Mouse (Mus musculus) spleen, adult 2 months (tissue): Measurements from ENCODE around the gene Tcte2.

Experiments used
- CTCF ChIP-seq: fragments of 200-500 bp; IDR thresholded peaks from 2 replicates; pipeline ENCODE4 v1.5.1; 2011; ENCODE audit warnings: mild to moderate bottlenecking, inconsistent platforms; ENCODE audit not compliant: insufficient read depth, insufficient read length, insufficient replicate concordance; ENCODE audit errors: extremely low read depth
- POLR2A ChIP-seq: fragments of 200-500 bp; IDR thresholded peaks from 2 replicates; pipeline ENCODE4 v1.6.1; 2011; ENCODE audit warnings: low read depth, low read length, inconsistent platforms

GRCm38 (mm10) chr17:13760675-13761178 is 898 bp downstream of the Tcte2 start:
- TF ChIP-seq CTCF: no peak
- TF ChIP-seq POLR2A: no peak
